Mouse (Mus musculus) kidney, adult 2 months (tissue): Measurements from ENCODE around the gene Kif3b.

Experiments
- CTCF ChIP-seq: fragments of 200-500 bp; conservative IDR thresholded peaks from 2 replicates; pipeline ENCODE4 v1.5.1; 2011; ENCODE audit warnings: low read depth, mild to moderate bottlenecking, control low read depth, low read length, moderate library complexity, mixed read lengths; ENCODE audit not compliant: insufficient read depth, insufficient read length
- POLR2A ChIP-seq: fragments of 200-500 bp; IDR thresholded peaks from one replicate; pipeline ENCODE4 v1.6.1; 2011; ENCODE audit warnings: low read depth, low read length, control low read depth

DNA sequence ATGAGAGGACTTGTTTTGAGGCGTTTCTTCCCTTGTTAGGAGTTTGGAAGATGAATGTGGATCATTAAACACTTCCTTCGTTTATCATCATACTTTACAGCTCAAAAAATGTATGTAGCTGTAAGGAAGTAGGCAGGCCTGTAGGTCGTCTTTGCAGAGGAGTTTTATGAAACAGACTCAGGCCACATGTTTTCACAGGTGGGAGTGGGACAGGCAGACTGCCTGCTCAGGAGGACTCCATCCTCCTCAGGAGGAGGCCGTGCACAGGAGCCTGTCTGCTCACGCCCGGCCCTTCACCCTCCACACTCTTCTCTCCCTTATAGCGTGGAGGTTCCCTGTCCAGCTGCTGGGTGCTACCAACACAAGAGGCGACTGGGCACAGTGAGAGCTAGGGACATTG is 17.9 kb downstream of the Kif3b start:
- TF ChIP-seq CTCF (no peak), POLR2A (no peak)
